Mouse (Mus musculus) regulatory T cell (primary cell): ENCODE measurements around the gene Wnk2.

Experiments
- in situ Hi-C: fragments of 300-600 bp; cut with MboI, MseI; formaldehyde crosslinking; loops from one replicate; pipeline ENCODE4 v1.15.1; 2025; ENCODE audit warnings: high pct_unique_total_duplicates

Wnk2 gene

GRCm38 (mm10) chr13:49147858-49148226 lies at the start of gene Wnk2:
Gene Wnk2, minus strand, starts transcription at chr13:49148014.
- in situ Hi-C loops = no loop called here

GRCm38 (mm10) chr13:49196766-49197165 lies 49.0 kb upstream of the Wnk2 start:
- in situ Hi-C loops = loop anchor here (10.0 kb wide), 1 partner anchor 1988 kb away; no protein-coding TSS in a partner anchor

GRCm38 (mm10) chr13:49196211-49196610 lies 48.4 kb upstream of the Wnk2 start:
- in situ Hi-C loops = loop anchor here (10.0 kb wide), 1 partner anchor 1989 kb away; no protein-coding TSS in a partner anchor

GRCm38 (mm10) chr13:49195651-49196050 lies 47.8 kb upstream of the Wnk2 start:
- in situ Hi-C loops = loop anchor here (10.0 kb wide), 1 partner anchor 1989 kb away; no protein-coding TSS in a partner anchor

GRCm38 (mm10) chr13:49194811-49195210 lies 47.0 kb upstream of the Wnk2 start:
- in situ Hi-C loops = loop anchor here (10.0 kb wide), 1 partner anchor 1990 kb away; no protein-coding TSS in a partner anchor

DNA sequence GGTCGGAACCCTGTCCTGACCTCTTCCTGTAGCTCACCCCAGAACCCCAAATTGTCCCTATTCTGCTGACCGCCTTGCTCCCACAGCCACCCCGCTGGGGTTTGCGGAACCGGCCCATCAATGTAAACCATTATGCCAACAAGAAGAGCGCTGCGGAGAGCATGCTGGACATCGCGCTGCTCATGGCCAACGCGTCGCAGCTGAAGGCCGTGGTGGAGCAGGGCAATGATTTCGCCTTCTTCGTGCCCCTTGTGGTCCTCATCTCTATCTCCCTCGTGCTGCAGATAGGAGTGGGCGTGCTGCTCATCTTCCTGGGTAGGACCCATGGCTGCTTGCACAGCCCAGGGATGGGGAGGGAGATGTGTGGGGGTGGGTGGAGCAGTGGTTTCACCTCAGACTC lies 45.8 kb upstream of the Wnk2 start:
- in situ Hi-C loops = loop anchor here (10.0 kb wide), 1 partner anchor 1991 kb away; no protein-coding TSS in a partner anchor

- in situ Hi-C loops = loop anchor here (10.0 kb wide), 1 partner anchor 1992 kb away; no protein-coding TSS in a partner anchor
These were observed 44.5 kb upstream of the Wnk2 start for GRCm38 (mm10) chr13:49192156-49192855.

DNA sequence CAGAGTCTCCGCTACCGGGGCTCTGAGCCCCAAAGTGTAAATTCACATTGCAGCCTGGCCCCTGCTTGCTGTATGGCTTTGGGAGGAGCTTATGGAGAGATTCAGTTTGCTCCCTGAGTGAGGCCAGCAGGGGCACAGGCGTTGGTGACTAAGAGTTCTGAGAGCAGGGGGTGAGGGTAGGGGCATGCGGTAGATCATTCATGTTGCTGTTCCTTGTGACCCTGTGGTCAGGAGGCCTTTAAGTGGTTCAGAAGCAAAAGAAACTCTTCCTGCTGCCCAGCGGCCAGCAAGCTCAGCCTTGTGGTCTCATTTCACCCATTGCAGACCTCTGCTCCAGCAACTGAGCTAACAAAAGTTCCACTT lies 43.8 kb upstream of the Wnk2 start:
- in situ Hi-C loops = loop anchor here (10.0 kb wide), 1 partner anchor 1993 kb away; no protein-coding TSS in a partner anchor

DNA sequence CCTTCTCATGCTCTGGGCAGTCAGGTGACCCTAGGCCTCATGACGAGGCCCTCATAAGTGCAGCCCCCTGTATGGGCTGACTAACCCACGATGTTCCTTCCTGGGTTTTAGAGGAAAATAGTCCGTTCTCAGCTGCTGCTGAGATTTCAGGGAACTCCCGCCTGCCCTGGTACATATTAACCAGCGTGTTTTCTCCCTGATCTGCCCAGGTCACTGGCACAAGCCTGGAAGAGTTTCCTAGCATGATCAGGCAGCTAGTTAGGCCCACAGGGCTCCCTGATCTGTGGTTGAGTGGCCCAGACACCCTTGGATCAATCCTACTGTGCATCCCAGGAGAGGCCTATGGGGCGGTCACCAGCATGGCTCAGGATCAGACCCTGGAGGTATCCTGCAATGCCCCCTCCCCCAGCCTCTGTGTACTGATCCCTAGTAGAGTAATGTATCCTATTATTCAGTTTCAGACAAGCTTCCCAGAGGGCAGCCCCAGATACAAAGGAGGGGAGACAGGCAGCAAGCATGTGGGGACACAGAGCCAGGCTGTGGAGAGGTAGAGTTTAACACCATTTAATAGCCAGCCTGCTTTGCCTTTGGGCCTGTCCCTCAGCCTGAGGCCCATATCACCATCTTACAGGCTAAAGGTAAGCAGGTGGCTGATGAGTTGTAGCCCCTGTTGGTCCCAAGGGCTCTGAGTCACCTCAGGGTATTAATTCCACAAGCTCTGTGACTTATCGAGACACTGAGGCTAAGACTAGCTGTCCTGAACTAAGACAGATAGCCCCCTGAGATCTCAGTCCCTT lies 43.3 kb upstream of the Wnk2 start:
- in situ Hi-C loops = loop anchor here (10.0 kb wide), 1 partner anchor 1994 kb away; no protein-coding TSS in a partner anchor

DNA sequence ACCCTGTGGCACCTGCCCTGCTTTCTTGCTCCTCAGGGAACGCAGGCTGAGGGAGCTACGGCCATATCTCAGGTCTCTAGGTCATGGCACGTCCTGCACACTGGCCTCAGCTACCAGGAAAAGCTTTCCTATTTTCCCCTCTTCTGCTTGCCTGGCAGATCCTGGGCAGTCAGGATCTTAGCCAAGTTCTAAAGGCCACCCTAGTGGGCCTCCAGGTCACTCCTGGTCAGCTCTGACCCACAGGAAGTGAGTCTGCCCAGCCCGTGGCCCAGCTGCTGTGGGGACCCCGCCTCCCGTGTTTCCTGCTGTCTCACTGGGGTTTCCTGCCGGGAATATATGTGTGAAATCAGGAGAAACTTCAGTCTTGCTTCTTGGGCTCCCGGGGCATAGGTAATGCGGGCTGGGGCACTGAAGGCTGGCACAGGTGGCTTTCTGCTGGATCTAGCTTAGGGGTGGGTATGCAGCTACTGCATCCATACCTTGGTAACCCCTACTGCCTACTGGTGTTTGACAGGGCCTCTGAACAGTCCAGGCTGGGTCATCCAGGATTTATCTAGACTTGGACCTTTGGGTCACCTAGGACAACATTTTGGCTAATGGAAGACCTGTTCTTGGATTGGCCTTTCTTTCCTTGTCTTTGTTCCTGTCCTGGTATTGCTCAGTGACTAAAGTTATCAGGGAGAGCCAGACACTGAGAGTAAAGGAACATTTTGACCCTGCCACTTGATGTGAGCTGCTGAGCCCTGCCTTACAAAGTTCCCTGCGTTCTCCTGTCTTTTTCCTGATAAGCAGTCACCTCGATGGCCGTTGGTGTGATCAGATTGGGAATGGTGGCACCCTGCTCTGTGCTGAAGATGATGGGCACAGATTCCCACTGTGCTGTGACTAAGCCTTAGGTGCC lies 42.4 kb upstream of the Wnk2 start:
- in situ Hi-C loops = loop anchor here (10.0 kb wide), 1 partner anchor 1995 kb away; no protein-coding TSS in a partner anchor

- in situ Hi-C loops = no loop called here
These were observed 41.1 kb upstream of the Wnk2 start for GRCm38 (mm10) chr13:49188966-49189360.

DNA sequence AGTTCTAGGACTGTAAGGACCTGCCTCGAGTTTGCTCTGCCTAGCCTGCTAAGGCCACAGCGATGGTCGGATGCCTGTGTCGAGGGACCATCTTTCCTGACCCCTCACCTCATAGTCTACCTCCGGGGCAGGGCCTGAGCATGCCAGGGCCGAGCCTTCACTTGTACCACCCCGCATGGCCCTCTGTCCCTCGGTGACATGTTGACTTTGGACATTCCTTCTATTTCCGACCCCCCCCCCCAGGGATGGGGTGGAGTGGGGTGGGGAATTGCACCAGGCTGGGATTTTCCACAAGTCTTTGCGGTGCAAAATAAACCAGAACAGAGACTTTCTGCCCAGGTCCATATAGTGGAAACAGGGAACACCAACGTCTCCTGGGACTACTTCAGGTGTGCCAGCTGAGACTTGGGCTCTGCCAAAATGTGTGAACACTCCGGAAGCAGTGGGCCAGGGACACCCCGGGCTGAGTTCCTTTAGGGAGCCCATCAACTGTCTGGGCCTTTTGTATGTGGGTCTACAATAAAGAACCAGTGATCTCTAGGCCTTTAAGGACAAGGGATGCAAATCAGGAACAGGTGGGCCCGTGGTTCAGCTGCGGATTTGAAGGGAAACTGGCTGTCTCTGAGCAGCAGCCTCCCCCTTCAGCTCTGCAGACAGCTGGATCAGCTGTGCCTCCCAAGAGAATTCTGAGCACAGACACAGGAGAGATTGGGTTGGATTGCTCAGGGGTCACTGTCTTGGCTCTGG lies 40.6 kb upstream of the Wnk2 start:
- in situ Hi-C loops = no loop called here

DNA sequence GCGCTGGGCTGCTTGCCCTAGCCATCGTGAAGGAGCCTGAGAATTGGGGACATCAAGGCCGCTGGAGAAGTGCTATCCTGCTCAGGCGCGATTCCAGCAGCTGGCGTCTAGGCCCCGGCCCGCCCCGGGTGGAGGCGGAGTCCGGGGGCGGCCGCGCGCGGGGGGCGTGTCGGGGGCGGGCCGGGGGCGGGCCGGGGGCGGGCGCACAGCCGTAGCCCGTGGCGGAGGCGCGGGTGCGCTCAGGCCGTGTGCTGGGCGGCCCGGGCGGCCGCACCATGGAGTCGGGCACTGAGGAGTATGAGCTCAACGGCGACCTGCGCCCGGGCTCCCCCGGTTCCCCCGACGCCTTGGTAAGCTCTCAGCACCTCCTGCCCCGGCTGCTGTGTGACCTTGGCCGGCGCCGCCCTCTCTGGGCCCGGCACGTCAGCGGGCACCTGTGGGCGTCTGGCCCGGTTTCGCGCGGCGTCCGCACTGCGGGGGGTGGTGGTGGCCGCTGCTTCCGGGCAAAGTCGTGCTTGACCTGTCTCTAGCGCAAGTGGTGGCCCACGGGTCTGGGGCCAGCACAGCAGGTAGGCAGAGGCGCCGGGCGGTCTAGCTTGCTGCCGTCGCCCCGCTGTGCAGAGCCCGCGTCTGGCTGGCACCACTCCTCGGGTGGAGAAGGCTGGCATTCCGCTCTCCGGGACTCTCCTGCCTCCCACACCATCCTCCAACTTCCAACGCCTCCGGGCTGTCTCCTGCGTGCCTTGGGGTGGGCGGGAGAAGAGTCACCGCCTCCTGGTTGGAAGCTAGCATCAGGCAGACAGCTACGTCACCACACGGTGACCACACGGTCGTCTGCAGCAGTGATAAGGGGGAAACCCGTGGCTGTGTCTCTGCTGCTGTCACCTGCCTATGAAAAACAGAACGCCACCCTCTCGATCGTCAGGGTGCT lies 39.7 kb upstream of the Wnk2 start, which contains the start of gene Ninj1:
Gene Ninj1, plus strand, starts transcription at position 198 of the 931 bp plus-strand sequence.
- in situ Hi-C loops = no loop called here

- in situ Hi-C loops = no loop called here
These were observed 39.0 kb upstream of the Wnk2 start for GRCm38 (mm10) chr13:49186798-49187287.

DNA sequence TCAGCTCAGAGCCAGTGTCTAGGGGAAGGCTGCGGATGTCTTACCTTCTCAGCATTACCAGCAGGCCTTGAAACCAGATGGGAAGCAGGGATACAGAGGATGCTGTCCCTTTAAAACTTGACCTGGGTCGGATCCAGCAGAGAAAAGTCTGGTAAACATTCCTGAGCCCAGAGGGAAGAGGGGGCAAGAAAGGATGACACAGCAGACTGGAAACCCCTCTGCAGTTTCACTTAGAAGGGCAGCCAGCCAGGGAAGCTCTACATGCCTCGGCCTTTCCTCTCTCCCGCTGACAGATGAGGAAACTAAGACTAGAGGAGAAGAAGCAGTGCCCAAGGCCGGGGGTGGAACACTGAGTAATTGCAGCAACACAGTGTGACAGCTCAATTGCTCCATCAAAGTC lies 35.8 kb upstream of the Wnk2 start:
- in situ Hi-C loops = no loop called here

DNA sequence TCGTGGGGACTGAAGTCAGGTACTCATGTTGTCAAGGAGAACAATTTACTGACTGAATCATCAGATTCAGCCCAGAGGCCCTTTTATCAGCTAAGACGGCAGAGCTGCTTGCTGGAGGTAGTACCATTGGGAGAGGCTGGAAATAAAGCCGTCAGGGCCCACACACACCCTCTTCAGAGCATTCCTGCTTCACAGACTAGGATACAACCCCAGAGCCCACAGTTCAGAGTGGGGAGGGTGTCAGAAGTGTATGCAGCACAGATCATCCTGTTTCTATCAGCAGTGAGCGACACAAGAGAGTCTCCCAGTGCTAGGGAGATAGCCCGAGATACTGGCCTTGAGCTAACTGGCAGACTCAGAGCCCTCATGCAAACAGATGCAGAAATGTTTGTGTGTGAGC lies 35.3 kb upstream of the Wnk2 start:
- in situ Hi-C loops = no loop called here

DNA sequence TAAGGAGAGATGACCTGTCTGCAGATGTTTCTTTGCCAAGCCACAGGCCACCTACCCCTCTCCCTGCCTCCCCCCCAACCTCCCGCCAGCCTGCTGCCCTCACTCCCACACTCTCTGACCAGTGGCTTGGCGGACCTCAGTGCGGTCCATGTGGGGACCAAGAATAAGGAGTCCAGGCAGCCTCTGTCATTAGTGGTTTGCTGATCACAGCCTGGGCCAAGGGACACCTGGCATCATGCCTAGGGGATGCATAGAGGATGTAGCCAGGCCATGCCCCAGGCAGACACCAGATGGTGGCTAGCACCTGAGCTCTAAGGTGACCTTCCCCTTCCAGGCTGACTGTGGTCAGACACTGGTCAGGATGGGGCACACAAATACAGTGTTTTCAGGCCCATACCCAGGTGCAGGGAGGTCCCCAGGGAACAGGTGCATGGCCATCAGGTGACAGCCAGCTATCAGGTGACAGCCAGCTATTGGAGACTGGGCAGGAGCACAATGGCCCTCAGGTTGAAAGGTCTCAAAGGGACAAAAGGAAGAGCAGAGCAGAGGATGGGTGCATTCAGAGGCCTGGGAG lies 33.7 kb upstream of the Wnk2 start:
- in situ Hi-C loops = no loop called here

DNA sequence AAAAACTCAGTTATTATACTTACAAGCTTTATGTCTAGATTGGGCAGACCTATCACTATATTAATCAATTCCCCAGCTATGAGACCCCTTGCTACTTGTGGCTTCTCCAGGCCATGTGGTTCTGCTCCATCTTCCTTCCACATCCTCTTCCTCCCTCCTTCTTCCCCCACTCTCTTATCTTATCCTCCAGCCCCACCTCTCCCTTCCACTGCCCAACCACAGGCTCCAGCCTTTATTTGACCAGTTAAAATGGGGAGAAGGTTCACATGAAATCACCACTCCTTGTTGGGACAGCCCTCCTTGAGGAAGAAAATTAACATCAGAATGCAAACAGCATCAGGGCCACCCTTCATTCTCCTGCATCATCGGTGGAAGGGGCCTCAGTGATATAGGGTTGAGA lies 32.9 kb upstream of the Wnk2 start:
- in situ Hi-C loops = no loop called here

- in situ Hi-C loops = no loop called here
These were observed 32.5 kb upstream of the Wnk2 start for GRCm38 (mm10) chr13:49180274-49180673.
